Mouse (Mus musculus) liver, embryonic 14.5 days (tissue): ENCODE measurements around the gene Arhgap44.

ENCODE experiments used
- CTCF ChIP-seq: IDR thresholded peaks from 2 replicates; pipeline ENCODE4 v1.5.1; 2016; ENCODE audit warnings: antibody characterized with exemption, low read depth, control low read depth
- EP300 ChIP-seq: IDR thresholded peaks from 2 replicates; pipeline ENCODE4 v1.6.1; 2016; ENCODE audit warnings: antibody characterized with exemption, low read depth

DNA sequence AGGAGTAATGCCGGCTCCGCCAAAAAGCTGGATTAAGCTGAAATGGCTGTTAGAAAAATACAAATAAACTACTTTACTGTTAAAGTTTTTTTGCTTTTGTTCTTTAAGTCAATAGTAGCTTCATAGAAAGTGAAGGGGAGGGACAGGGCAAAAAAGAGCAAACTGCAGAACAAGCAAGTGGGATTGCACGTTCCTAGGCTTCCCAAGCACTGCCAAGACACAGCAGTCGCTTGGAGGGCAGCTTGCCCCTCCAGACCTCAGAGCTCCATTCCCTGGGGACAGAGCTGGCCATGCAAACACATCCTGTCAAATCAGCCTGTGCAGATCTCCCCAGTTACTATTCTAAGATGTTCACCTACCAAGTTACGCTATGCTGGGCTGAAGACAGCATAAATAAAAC, 51.1 kb downstream of the Arhgap44 start:
- TF ChIP-seq CTCF (no peak), EP300 (no peak)
